Comparison of ENCODE assay signal across 19 mouse cellular contexts in genomic region chr13:46267783-46268182, GRCm38 (mm10). TPM values are rescaled to one million over a fixed set of nuclear protein-coding genes. Genes with fewer than 3 reads are reported as not detected.
DNase-seq lines count a peak whose midpoint lies in the region; ATAC-seq and TF ChIP-seq lines count a peak whose summit lies in the region.
"Had no signal": no experiment of that assay in that cellular context is flagged by ENCODE, and none has a peak within 500 bp of the region (broad histone marks: within the 10 kb centered on the region; RNA-seq: fewer than 3 reads in every experiment).

No protein-coding gene starts in this region.

- H3K4me2 ChIP-seq in kidney, embryonic 15.5 days: no peak overlapping the region
- no peak overlapping the region for H3K4me2 ChIP-seq in intestine, postnatal 0 days (replicated peaks; ENCODE audit: low read depth)
- no peak overlapping the region for H3K4me2 ChIP-seq in liver, postnatal 0 days (ENCODE audit: low read depth, low read length)
- H3K4me2 ChIP-seq: embryonic facial prominence, embryonic 15.5 days; neural tube, embryonic 12.5 days had no signal

- peaks cover 23% of the 10 kb centered on the region for H3K4me1 ChIP-seq in kidney, embryonic 15.5 days
- H3K4me1 ChIP-seq in intestine, postnatal 0 days (replicated peaks; ENCODE audit: control insufficient read depth, insufficient read depth, low read length): peaks cover 4% of the 10 kb centered on the region; the same call in 1 of the 2 replicates
- peaks cover 11% of the 10 kb centered on the region; the same call in 1 of the 2 replicates for H3K4me1 ChIP-seq in liver, postnatal 0 days (ENCODE audit: insufficient read depth)

- H3K36me3 ChIP-seq in kidney, embryonic 15.5 days: no peaks in the 10 kb centered on the region
- H3K36me3 ChIP-seq in intestine, postnatal 0 days (ENCODE audit: control insufficient read depth, insufficient read depth): no peaks in the 10 kb centered on the region
- no peaks in the 10 kb centered on the region for H3K36me3 ChIP-seq in liver, postnatal 0 days (replicated peaks; ENCODE audit: insufficient read depth, low read length)
- H3K36me3 ChIP-seq: embryonic facial prominence, embryonic 15.5 days; hindbrain, embryonic 10.5 days; neural tube, embryonic 12.5 days had no signal

- no peaks in the 10 kb centered on the region for H3K9me3 ChIP-seq in kidney, embryonic 15.5 days (replicated peaks)
- no peaks in the 10 kb centered on the region for H3K9me3 ChIP-seq in intestine, postnatal 0 days (ENCODE audit: control insufficient read depth)
- H3K9me3 ChIP-seq in liver, postnatal 0 days (ENCODE audit: low read length): no peaks in the 10 kb centered on the region
- H3K9me3 ChIP-seq: embryonic facial prominence, embryonic 15.5 days; hindbrain, embryonic 10.5 days; neural tube, embryonic 12.5 days had no signal

- H3K27me3 ChIP-seq in kidney, embryonic 15.5 days: no peaks in the 10 kb centered on the region
- H3K27me3 ChIP-seq in intestine, postnatal 0 days (replicated peaks; ENCODE audit: control insufficient read depth, insufficient read depth, low read length): no peaks in the 10 kb centered on the region
- no peaks in the 10 kb centered on the region for H3K27me3 ChIP-seq in liver, postnatal 0 days (ENCODE audit: insufficient read depth, low read length)
- H3K27me3 ChIP-seq: embryonic facial prominence, embryonic 15.5 days; neural tube, embryonic 12.5 days; Patski had no signal

- no peak for TF ChIP-seq CTCF in intestine, postnatal 0 days (IDR thresholded peaks at IDR 0.05; ENCODE audit: low read depth)
- no peak for TF ChIP-seq CTCF in liver, postnatal 0 days (IDR thresholded peaks at IDR 0.05; ENCODE audit: low read depth)

- peak; percentile 43 for ATAC-seq in kidney, embryonic 15.5 days (replicated peaks; ENCODE audit: low FRiP score)
- peak; percentile 81 for ATAC-seq in intestine, postnatal 0 days
- ATAC-seq in liver, postnatal 0 days: peak; percentile 23; the same call in 1 of the 2 replicates
- ATAC-seq: Patski had no signal

- H3K27ac ChIP-seq in kidney, embryonic 15.5 days: peak overlapping the region; percentile 80; the same call in 1 of the 2 replicates
- H3K27ac ChIP-seq in intestine, postnatal 0 days (ENCODE audit: low read depth, low read length): no peak overlapping the region
- H3K27ac ChIP-seq in liver, postnatal 0 days (ENCODE audit: low read depth): no peak overlapping the region
- H3K27ac ChIP-seq: embryonic facial prominence, embryonic 15.5 days; hindbrain, embryonic 10.5 days; neural tube, embryonic 12.5 days had no signal

- DNase-seq in kidney, adult 18-20 months: no peak
- peak; percentile 30 for DNase-seq in MEL-GATA-1-ER (ENCODE audit: extremely low read depth, low read depth)
- DNase-seq in liver, postnatal 0 days: no peak
- DNase-seq in urinary bladder, adult 18-20 months (ENCODE audit: low spot score in 2 of 2): no peak
- DNase-seq in adrenal gland, adult (ENCODE audit: inconsistent age in 2 of 2, low spot score in 1 of 2): no peak
- DNase-seq in right cerebral cortex, postnatal 10 days (ENCODE audit: low spot score in 2 of 2): no peak
- DNase-seq: cerebellum, adult 8-10 months; kidney, adult 11 months; thymus, postnatal 4 days had no signal

- no peak overlapping the region for H3K9ac ChIP-seq in kidney, embryonic 15.5 days
- H3K9ac ChIP-seq in intestine, postnatal 0 days (ENCODE audit: low read depth, low read length): no peak overlapping the region
- no peak overlapping the region for H3K9ac ChIP-seq in liver, postnatal 0 days (replicated peaks)
- H3K9ac ChIP-seq: embryonic facial prominence, embryonic 15.5 days; neural tube, embryonic 12.5 days had no signal

- no peak for TF ChIP-seq EP300 in liver, postnatal 0 days (IDR thresholded peaks at IDR 0.05; ENCODE audit: low read depth)

- H3K4me3 ChIP-seq in kidney, embryonic 15.5 days (replicated peaks): no peak overlapping the region
- H3K4me3 ChIP-seq in intestine, postnatal 0 days (ENCODE audit: low read depth, low read length): no peak overlapping the region
- H3K4me3 ChIP-seq in liver, postnatal 0 days (ENCODE audit: low read depth, low read length): no peak overlapping the region
- H3K4me3 ChIP-seq: embryonic facial prominence, embryonic 15.5 days; hindbrain, embryonic 10.5 days; neural tube, embryonic 12.5 days had no signal

RNA-seq across cellular contexts. Expression of gene Stmnd1, which starts 5.7 kb away (rescaled TPM):
- polyA plus RNA-seq in kidney, embryonic 15.5 days (2015; fragmentation: Nextera tagmentation; extraction: Ambion mirVana): 0.18 and 0.19 TPM in 2 replicates
- polyA plus RNA-seq in intestine, postnatal 0 days (2015; fragmentation: Nextera tagmentation; extraction: Ambion mirVana): 0.42 and 0.60 TPM in 2 replicates
- polyA plus RNA-seq in liver, postnatal 0 days (2015; fragmentation: Nextera tagmentation; extraction: Ambion mirVana): not detected in 2 replicates
- polyA plus RNA-seq: forebrain, embryonic 11.5 days; heart, embryonic 14.5 days; hindbrain, embryonic 10.5 days; midbrain, postnatal 0 days; neural tube, embryonic 12.5 days; Patski; stomach, embryonic 14.5 days had no signal

Comparison
In these comparisons a context has a peak if more than half of its experiments do, and no peak if none do; other contexts are left out.
1. ATAC-seq: peak in every context shown above with its lines; median percentile 81 in intestine, postnatal 0 days; 43 in kidney, embryonic 15.5 days; 23 in liver, postnatal 0 days.